Mouse (Mus musculus) MEL (cell line): ENCODE data around the gene Ltc4s. TPM values are rescaled to one million over a fixed set of nuclear protein-coding genes. Genes with fewer than 3 reads are reported as not detected.

ENCODE experiments used
- DNase-seq: peaks from one replicate; pipeline ENCODE4 v3.0.0; 2011; ENCODE audit warnings: low read depth, low spot score
- H3K27ac ChIP-seq: 2 replicates; pipeline ENCODE4 v1.5.1; 2012; ENCODE audit warnings: low read depth, mild to moderate bottlenecking, control low read depth, low read length, moderate library complexity; ENCODE audit not compliant: control insufficient read depth
- H3K27me3 ChIP-seq, 2 experiments: fragments of 150-350 bp in 1 of 2; sonication (generic) in 1 of 2; 2 replicates each; pipeline ENCODE4 v1.6.1; 2012; ENCODE audit warnings: low read length in 2 of 2, mild to moderate bottlenecking in 2 of 2, improper control_type of control experiment in 1 of 2, moderate library complexity in 1 of 2; ENCODE audit not compliant: insufficient read depth in 2 of 2, control insufficient read depth in 1 of 2
- H3K36me3 ChIP-seq, 2 experiments: 2 replicates each; pipeline ENCODE4 v1.6.1; 2012 to 2014; ENCODE audit warnings: low read length in 2 of 2, improper control_type of control experiment in 1 of 2, inconsistent platforms in 1 of 2, mild to moderate bottlenecking in 1 of 2; ENCODE audit not compliant: insufficient read depth in 2 of 2, control insufficient read depth in 1 of 2
- H3K4me1 ChIP-seq, 2 experiments: fragments of 150-350 bp in 1 of 2; sonication (generic) in 1 of 2; 2 replicates each; pipeline ENCODE4 v1.6.1; 2012; ENCODE audit warnings: low read length in 2 of 2, improper control_type of control experiment in 1 of 2, mild to moderate bottlenecking in 1 of 2; ENCODE audit not compliant: insufficient read depth in 2 of 2, control insufficient read depth in 1 of 2
- H3K4me3 ChIP-seq, 2 experiments: fragments of 150-350 bp in 1 of 2; sonication (generic) in 1 of 2; 2 replicates each; pipeline ENCODE4 v1.5.1; 2012; ENCODE audit warnings: low read depth in 2 of 2, low read length in 2 of 2, mild to moderate bottlenecking in 2 of 2, moderate library complexity in 2 of 2, control low read depth in 1 of 2, improper control_type of control experiment in 1 of 2; ENCODE audit not compliant: control insufficient read depth in 1 of 2, insufficient read depth in 1 of 2
- H3K79me2 ChIP-seq: 2 replicates; pipeline ENCODE4 v1.6.1; 2012; ENCODE audit warnings: mild to moderate bottlenecking, low read length, moderate library complexity; ENCODE audit not compliant: control insufficient read depth, poor library complexity, insufficient read depth
- H3K9ac ChIP-seq: 2 replicates; pipeline ENCODE4 v1.6.1; 2012; ENCODE audit warnings: low read depth, mild to moderate bottlenecking, control low read depth, low read length, moderate library complexity; ENCODE audit not compliant: control insufficient read depth, poor library complexity, severe bottlenecking
- H3K9me3 ChIP-seq: fragments of 150-350 bp; sonication (generic); replicated peaks from 2 replicates; pipeline ENCODE4 v1.6.1; 2012; ENCODE audit warnings: mild to moderate bottlenecking, low read length, improper control_type of control experiment, moderate library complexity; ENCODE audit not compliant: insufficient read depth
- BHLHE40 ChIP-seq: IDR thresholded peaks from 2 replicates; pipeline ENCODE4 v1.6.1; 2012; ENCODE audit warnings: low read depth, mild to moderate bottlenecking, inconsistent platforms, low read length, improper control_type of control experiment, borderline replicate concordance
- CHD1 ChIP-seq: IDR thresholded peaks from 2 replicates; pipeline ENCODE4 v1.6.1; 2012; ENCODE audit warnings: low read depth, mild to moderate bottlenecking, inconsistent platforms, low read length, improper control_type of control experiment
- CHD2 ChIP-seq: IDR thresholded peaks from 2 replicates; pipeline ENCODE4 v1.6.1; 2011; ENCODE audit warnings: low read length, improper control_type of control experiment
- CTCF ChIP-seq, 3 experiments: IDR thresholded peaks in 2 of 3; conservative IDR thresholded peaks in 1 of 3; 2 replicates each; pipeline ENCODE4 v1.5.1; 2011 to 2012; ENCODE audit warnings: low read length in 3 of 3, low read depth in 2 of 3, mild to moderate bottlenecking in 2 of 3, improper control_type of control experiment in 1 of 3, inconsistent platforms in 1 of 3, mixed read lengths in 1 of 3, moderate library complexity in 1 of 3; ENCODE audit not compliant: control insufficient read depth in 1 of 3, insufficient read depth in 1 of 3, poor library complexity in 1 of 3, severe bottlenecking in 1 of 3
- E2F4 ChIP-seq: IDR thresholded peaks from 2 replicates; pipeline ENCODE4 v1.6.1; 2011; ENCODE audit warnings: low read depth, low read length, improper control_type of control experiment, borderline replicate concordance
- ELF1 ChIP-seq: IDR thresholded peaks from 2 replicates; pipeline ENCODE4 v1.6.1; 2014; ENCODE audit warnings: low read depth, mild to moderate bottlenecking, inconsistent platforms, low read length, improper control_type of control experiment, moderate library complexity
- EP300 ChIP-seq, 2 experiments: IDR thresholded peaks; 2 replicates each; pipeline ENCODE4 v1.6.1; 2011; ENCODE audit warnings: improper control_type of control experiment in 2 of 2, low read length in 2 of 2, low read depth in 1 of 2, mild to moderate bottlenecking in 1 of 2
- GABPA ChIP-seq: IDR thresholded peaks from 2 replicates; pipeline ENCODE4 v1.6.1; 2012; ENCODE audit warnings: low read depth, mild to moderate bottlenecking, inconsistent platforms, low read length, improper control_type of control experiment, moderate library complexity
- GATA1 ChIP-seq: IDR thresholded peaks from 2 replicates; pipeline ENCODE4 v1.6.1; 2011; ENCODE audit warnings: low read depth, low read length, improper control_type of control experiment
- HCFC1 ChIP-seq: IDR thresholded peaks from 2 replicates; pipeline ENCODE4 v1.6.1; 2012; ENCODE audit warnings: low read depth, mild to moderate bottlenecking, inconsistent platforms, low read length, improper control_type of control experiment, moderate library complexity
- KAT2A ChIP-seq: conservative IDR thresholded peaks from 2 replicates; pipeline ENCODE4 v1.6.1; 2012; ENCODE audit warnings: low read depth, low read length, improper control_type of control experiment, inconsistent platforms
- MAFK ChIP-seq: IDR thresholded peaks from 2 replicates; pipeline ENCODE4 v1.6.1; 2011; ENCODE audit warnings: low read depth, mild to moderate bottlenecking, low read length, improper control_type of control experiment, borderline replicate concordance
- MAX ChIP-seq: IDR thresholded peaks from 2 replicates; pipeline ENCODE4 v1.6.1; 2011; ENCODE audit warnings: low read length, improper control_type of control experiment
- MAZ ChIP-seq: IDR thresholded peaks from 2 replicates; pipeline ENCODE4 v1.6.1; 2012; ENCODE audit warnings: low read depth, mild to moderate bottlenecking, inconsistent platforms, low read length, improper control_type of control experiment
- MEF2A ChIP-seq: IDR thresholded peaks from 2 replicates; pipeline ENCODE4 v1.6.1; 2014; ENCODE audit warnings: low read depth, mild to moderate bottlenecking, inconsistent platforms, low read length, improper control_type of control experiment; ENCODE audit not compliant: poor library complexity, insufficient replicate concordance, severe bottlenecking; ENCODE audit errors: extremely low read depth
- MXI1 ChIP-seq: IDR thresholded peaks from 2 replicates; pipeline ENCODE4 v1.6.1; 2011; ENCODE audit warnings: mild to moderate bottlenecking, low read depth, low read length, improper control_type of control experiment
- MYB ChIP-seq: IDR thresholded peaks from 2 replicates; pipeline ENCODE4 v1.6.1; 2011; ENCODE audit warnings: mild to moderate bottlenecking, low read depth, low read length, improper control_type of control experiment
- MYC ChIP-seq: IDR thresholded peaks from 2 replicates; pipeline ENCODE4 v1.6.1; 2011; ENCODE audit warnings: low read depth, mild to moderate bottlenecking, low read length, improper control_type of control experiment, moderate library complexity
- NELFE ChIP-seq: IDR thresholded peaks from 2 replicates; pipeline ENCODE4 v1.6.1; 2011; ENCODE audit warnings: low read depth, low read length, improper control_type of control experiment
- NRF1 ChIP-seq: IDR thresholded peaks from 2 replicates; pipeline ENCODE4 v1.6.1; 2014; ENCODE audit warnings: low read depth, mild to moderate bottlenecking, inconsistent platforms, low read length, improper control_type of control experiment, moderate library complexity; ENCODE audit not compliant: poor library complexity, insufficient read depth, severe bottlenecking
- POLR2A ChIP-seq, 2 experiments: IDR thresholded peaks; 2 replicates each; pipeline ENCODE4 v1.6.1; 2011 to 2012; ENCODE audit warnings: low read length in 2 of 2, mild to moderate bottlenecking in 2 of 2, control low read depth in 1 of 2, improper control_type of control experiment in 1 of 2, low read depth in 1 of 2, moderate library complexity in 1 of 2; ENCODE audit not compliant: control insufficient read depth in 1 of 2, insufficient read depth in 1 of 2, poor library complexity in 1 of 2
- POLR2AphosphoS2 ChIP-seq: IDR thresholded peaks from 2 replicates; pipeline ENCODE4 v1.6.1; 2011; ENCODE audit warnings: low read length, improper control_type of control experiment
- POLR2AphosphoS5 ChIP-seq: IDR thresholded peaks from 2 replicates; pipeline ENCODE4 v1.6.1; 2012; ENCODE audit warnings: low read depth, borderline replicate concordance, mild to moderate bottlenecking, inconsistent platforms, low read length, moderate library complexity, mixed read lengths
- RAD21 ChIP-seq: IDR thresholded peaks from 2 replicates; pipeline ENCODE4 v1.6.1; 2011; ENCODE audit warnings: mild to moderate bottlenecking, low read depth, low read length, improper control_type of control experiment
- SIN3A ChIP-seq: IDR thresholded peaks from 2 replicates; pipeline ENCODE4 v1.6.1; 2012; ENCODE audit warnings: low read length, improper control_type of control experiment, inconsistent platforms
- SMC3 ChIP-seq: IDR thresholded peaks from 2 replicates; pipeline ENCODE4 v1.6.1; 2011; ENCODE audit warnings: low read depth, low read length, improper control_type of control experiment
- TAL1 ChIP-seq: IDR thresholded peaks from 2 replicates; pipeline ENCODE4 v1.6.1; 2012; ENCODE audit warnings: mild to moderate bottlenecking, inconsistent platforms, low read length, moderate library complexity, mixed read lengths
- TBP ChIP-seq: IDR thresholded peaks from 2 replicates; pipeline ENCODE4 v1.8.0; 2011; ENCODE audit warnings: low read depth, low read length, improper control_type of control experiment
- TCF12 ChIP-seq: IDR thresholded peaks from 2 replicates; pipeline ENCODE4 v1.6.1; 2014; ENCODE audit warnings: low read depth, mild to moderate bottlenecking, inconsistent platforms, low read length, improper control_type of control experiment, moderate library complexity
- USF2 ChIP-seq, 2 experiments: IDR thresholded peaks; 2 replicates each; pipeline ENCODE4 v1.6.1; 2011 to 2012; ENCODE audit warnings: improper control_type of control experiment in 2 of 2, low read length in 2 of 2, borderline replicate concordance in 1 of 2, inconsistent platforms in 1 of 2, low read depth in 1 of 2, mild to moderate bottlenecking in 1 of 2; ENCODE audit not compliant: insufficient read depth in 1 of 2
- ZKSCAN1 ChIP-seq: IDR thresholded peaks from 2 replicates; pipeline ENCODE4 v1.6.1; 2012; ENCODE audit warnings: low read depth, mild to moderate bottlenecking, inconsistent platforms, low read length, improper control_type of control experiment, moderate library complexity
- ZMIZ1 ChIP-seq: IDR thresholded peaks from 2 replicates; pipeline ENCODE4 v1.6.1; 2012; ENCODE audit warnings: low read depth, mild to moderate bottlenecking, inconsistent platforms, low read length, improper control_type of control experiment, moderate library complexity
- ZNF384 ChIP-seq: IDR thresholded peaks from 2 replicates; pipeline ENCODE4 v1.6.1; 2012; ENCODE audit warnings: low read depth, mild to moderate bottlenecking, inconsistent platforms, low read length, improper control_type of control experiment
- polyA plus RNA-seq, 2 experiments: library from polyadenylated mRNA; stranded (reverse) in 1 of 2; unstranded in 1 of 2; fragments of >175 nt in 1 of 2; fragments of >200 nt in 1 of 2; gene quantifications; 2 replicates each; pipeline versions ENCODE4 v1.2.1 to v1.2.4; 2012; ENCODE audit warnings: low replicate concordance in 2 of 2, low read depth in 1 of 2; ENCODE audit not compliant: insufficient read length in 2 of 2, insufficient read depth in 1 of 2, missing spikeins in 1 of 2
- total RNA-seq: library from RNA; depleted of rRNA; stranded (reverse); fragments of 300-350 nt; gene quantifications from 2 replicates; pipeline ENCODE4 v1.2.3, GENCODE M21; 2012; rRNA removed

The Ltc4s gene
- total RNA-seq: 1.6 and 3.1 TPM in 2 replicates
- 1 to 10 TPM in 1 of 2 experiments, not detected in 1; 3.4 TPM for polyA plus RNA-seq

GRCm38 (mm10) chr11:50238324-50238723 is at the start of gene Ltc4s:
Ltc4s (minus strand) TSS chr11:50238616.
- TF ChIP-seq MYB: no peak
- no peak for TF ChIP-seq HCFC1
- no peak for TF ChIP-seq MYC
- TF ChIP-seq CHD2: no peak
- peak; percentile 50; the same call in 1 of the 2 replicates for TF ChIP-seq TBP
- TF ChIP-seq BHLHE40: no peak
- no peak for TF ChIP-seq MAX
- no peak for TF ChIP-seq CHD1
- TF ChIP-seq POLR2A (IDR thresholded peaks at IDR 0.05; ENCODE audit: control insufficient read depth in 1 of 2, insufficient read depth in 1 of 2, low read depth in 1 of 2, low read length in 2 of 2, poor library complexity in 1 of 2): peak in 1 of 2 experiments; percentile 40; a peak in 1 of 4 replicates
- TF ChIP-seq RAD21: no peak
- no peak for TF ChIP-seq USF2 (IDR thresholded peaks at IDR 0.05; ENCODE audit: borderline replicate concordance in 1 of 2, insufficient read depth in 1 of 2, low read depth in 1 of 2, low read length in 2 of 2)
- no peak for TF ChIP-seq TAL1
- TF ChIP-seq EP300 (IDR thresholded peaks at IDR 0.05; ENCODE audit: low read depth in 1 of 2, low read length in 2 of 2): no peak
- TF ChIP-seq ZKSCAN1: no peak
- TF ChIP-seq KAT2A: no peak
- TF ChIP-seq TCF12: no peak
- no peak for TF ChIP-seq E2F4
- TF ChIP-seq MAFK: no peak
- TF ChIP-seq CTCF (IDR thresholded peaks at IDR 0.05 in 2 of 3, conservative IDR thresholded peaks at IDR 0.05 in 1 of 3; ENCODE audit: control insufficient read depth in 1 of 3, insufficient read depth in 1 of 3, low read depth in 2 of 3, low read length in 3 of 3, poor library complexity in 1 of 3, severe bottlenecking in 1 of 3): no peak
- peak; percentile 56; the same call in 1 of the 2 replicates for TF ChIP-seq MXI1
- no peak for TF ChIP-seq ZMIZ1
- TF ChIP-seq SMC3: peak; percentile 17; the same call in 1 of the 2 replicates
- TF ChIP-seq POLR2AphosphoS5: no peak
- TF ChIP-seq NELFE: no peak
- TF ChIP-seq GABPA: no peak
- TF ChIP-seq NRF1: no peak
- 0 out of 2 replicates have a peak, but pooled peaks have one; percentile 19 for TF ChIP-seq ELF1
- no peak for TF ChIP-seq POLR2AphosphoS2
- TF ChIP-seq ZNF384: no peak
- TF ChIP-seq MAZ: peak; percentile 69; the same call in 1 of the 2 replicates
- peak; percentile 49; the same call in 1 of the 2 replicates for TF ChIP-seq GATA1
- TF ChIP-seq MEF2A: no peak
- TF ChIP-seq SIN3A: peak; percentile 69; the same call in 1 of the 2 replicates
- H3K36me3 ChIP-seq: peaks cover 3 to 7% of the 10 kb centered on the region in 2 experiments; a peak in 3 of 4 replicates
- no peaks in the 10 kb centered on the region; the same call in 1 of the 2 replicates for H3K79me2 ChIP-seq
- DNase-seq: peak; percentile 88
- no peaks in the 10 kb centered on the region for H3K9me3 ChIP-seq
- H3K9ac ChIP-seq: peak within 1 kb of the TSS; percentile 73
- peak within 1 kb of the TSS; percentile 80 to 95 for H3K4me3 ChIP-seq
- no peaks in the 10 kb centered on the region for H3K27me3 ChIP-seq
- H3K27ac ChIP-seq: peak within 1 kb of the TSS; percentile 50
- H3K4me1 ChIP-seq: peaks cover 3 to 19% of the 10 kb centered on the region in 2 experiments; a peak in 3 of 4 replicates
